Mouse (Mus musculus) embryonic facial prominence, embryonic 13.5 days (tissue): ENCODE measurements around the gene Dedd. TPM values are rescaled to one million over a fixed set of nuclear protein-coding genes. Genes with fewer than 3 reads are reported as not detected.

Experiments
- ATAC-seq: fragments of 200-750 bp; cut with Nextera tagmentation; 2 replicates; pipeline ENCODE4 v1.8.0; 2017; ENCODE audit warnings: low read depth; ENCODE audit not compliant: insufficient number of reproducible peaks, insufficient read depth, low FRiP score, low TSS enrichment
- H3K27ac ChIP-seq: fragments of 300-500 bp; sonication (generic); 2 replicates; pipeline ENCODE4 v1.5.1; 2015; ENCODE audit warnings: moderate library complexity, mild to moderate bottlenecking, inconsistent platforms
- H3K27me3 ChIP-seq: fragments of 300-500 bp; sonication (generic); 2 replicates; pipeline ENCODE4 v1.6.1; 2015; ENCODE audit warnings: mild to moderate bottlenecking, inconsistent platforms
- H3K36me3 ChIP-seq: fragments of 300-500 bp; sonication (generic); 2 replicates; pipeline ENCODE4 v1.6.1; 2015; ENCODE audit warnings: mild to moderate bottlenecking, inconsistent platforms
- H3K4me1 ChIP-seq: fragments of 300-500 bp; sonication (generic); 2 replicates; pipeline ENCODE4 v1.6.1; 2015; ENCODE audit warnings: inconsistent platforms
- H3K4me2 ChIP-seq: fragments of 300-500 bp; sonication (generic); 2 replicates; pipeline ENCODE4 v1.6.1; 2015; ENCODE audit warnings: moderate library complexity, mild to moderate bottlenecking, inconsistent platforms
- H3K4me3 ChIP-seq: fragments of 300-500 bp; sonication (generic); 2 replicates; pipeline ENCODE4 v1.5.1; 2015; ENCODE audit warnings: mild to moderate bottlenecking, inconsistent platforms
- H3K9ac ChIP-seq: fragments of 300-500 bp; sonication (generic); 2 replicates; pipeline ENCODE4 v1.6.1; 2015; ENCODE audit warnings: mild to moderate bottlenecking, inconsistent platforms
- H3K9me3 ChIP-seq: fragments of 300-500 bp; sonication (generic); 2 replicates; pipeline ENCODE4 v1.6.1; 2016; ENCODE audit warnings: inconsistent platforms
- WGBS: fragments of 180-500 bp; shearing (Covaris S2); methylation state at CpG from one replicate; pipeline ENCODE4 v1.1.7; 2015; ENCODE audit warnings: mixed read lengths; 5-methylcytosine and 5-hydroxymethylcytosine counted together
- polyA plus RNA-seq: library from polyadenylated mRNA; unstranded; fragments of >200 nt; fragmentation: Nextera tagmentation; extraction: Ambion mirVana; gene quantifications from 2 replicates; pipeline ENCODE4 v1.2.1, GENCODE M21; 2015

Dedd gene
- 58.4 and 59.6 TPM in 2 replicates for polyA plus RNA-seq

DNA sequence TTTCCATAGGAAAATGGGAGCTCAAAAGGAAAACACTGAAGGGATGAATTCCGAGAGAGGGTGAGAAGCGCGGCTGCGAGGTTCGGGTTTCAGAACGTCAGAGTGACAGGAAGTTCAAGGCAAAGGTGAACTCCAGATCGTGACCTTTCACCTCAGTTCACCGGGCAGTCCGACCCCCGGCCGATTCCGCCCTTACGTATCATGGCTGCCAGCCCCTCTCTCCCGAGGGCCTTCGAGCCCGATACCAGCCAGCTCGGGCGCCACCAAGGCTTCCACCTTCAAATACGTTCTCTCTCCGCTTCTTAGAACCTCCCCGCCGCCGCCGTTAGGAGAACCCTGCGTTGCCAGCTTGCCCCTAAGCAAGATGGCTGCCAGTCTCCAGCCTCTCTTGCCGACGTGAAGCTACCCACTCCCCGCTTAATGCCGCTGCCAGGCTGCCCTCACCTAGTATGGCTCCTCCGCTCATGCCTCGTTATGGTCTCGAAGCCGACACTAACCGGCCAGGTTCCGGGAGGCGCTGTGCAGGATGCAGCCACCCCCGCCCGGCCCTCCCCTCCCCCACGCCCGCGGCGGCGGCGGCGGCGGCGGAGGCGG lies at the start of gene Dedd:
Dedd (plus strand) TSS at position 307 of the 594 bp plus-strand sequence.
- ATAC-seq: peak; percentile 93
- no peaks in the 10 kb centered on the region for H3K9me3 ChIP-seq
- H3K4me2 ChIP-seq: peak within 1 kb of the TSS; percentile 88
- no peaks in the 10 kb centered on the region for H3K27me3 ChIP-seq
- peak within 1 kb of the TSS; percentile 82 for H3K4me3 ChIP-seq
- peak within 1 kb of the TSS; percentile 99 for H3K27ac ChIP-seq
- peak within 1 kb of the TSS; percentile 96 for H3K9ac ChIP-seq
- under 1% methylated on average over 45 of the region's 48 CpGs for WGBS
- H3K36me3 ChIP-seq: 0 out of 2 replicates have a peak, but pooled peaks cover 2% of the 10 kb centered on the region
- H3K4me1 ChIP-seq: peaks cover 27% of the 10 kb centered on the region

GRCm38 (mm10) chr1:171279721-171280120 lies 49.2 kb upstream of the Dedd start:
- Histone ChIP-seq H3K36me3 (peaks cover 64% of the 10 kb centered on the region), H3K27ac (no peak overlapping the region), H3K9me3 (no peaks in the 10 kb centered on the region), H3K9ac (peak overlapping the region; percentile 89), H3K4me1 (peaks cover 18% of the 10 kb centered on the region), H3K27me3 (no peaks in the 10 kb centered on the region), H3K4me2 (peak overlapping the region; percentile 92), H3K4me3 (peak overlapping the region; percentile 68)
- no peak for ATAC-seq
- 63% methylated on average over 5 of the region's 5 CpGs for WGBS

GRCm38 (mm10) chr1:171280250-171280915 lies 48.6 kb upstream of the Dedd start:
- Histone ChIP-seq H3K9ac (peak overlapping the region; percentile 89), H3K4me1 (peaks cover 19% of the 10 kb centered on the region), H3K4me3 (peak overlapping the region; percentile 68), H3K36me3 (peaks cover 64% of the 10 kb centered on the region), H3K4me2 (peak overlapping the region; percentile 92), H3K27me3 (no peaks in the 10 kb centered on the region), H3K9me3 (no peaks in the 10 kb centered on the region), H3K27ac (peak overlapping the region; percentile 23; the same call in 1 of the 2 replicates)
- ATAC-seq: no peak; the same call in 1 of the 2 replicates
- WGBS: under 1% methylated on average over 25 of the region's 25 CpGs

- H3K36me3 ChIP-seq: peaks cover 64% of the 10 kb centered on the region
- no peaks in the 10 kb centered on the region for H3K9me3 ChIP-seq
- peak within 1 kb of the TSS; percentile 92 for H3K4me2 ChIP-seq
- H3K4me1 ChIP-seq: peaks cover 25% of the 10 kb centered on the region
- peak within 1 kb of the TSS; percentile 89 for H3K9ac ChIP-seq
- H3K4me3 ChIP-seq: peak within 1 kb of the TSS; percentile 68
- WGBS: under 1% methylated on average over 26 of the region's 26 CpGs
- H3K27ac ChIP-seq: peak within 1 kb of the TSS; percentile 86
- ATAC-seq: peak; percentile 97
- H3K27me3 ChIP-seq: no peaks in the 10 kb centered on the region
Measured at GRCm38 (mm10) chr1:171280916-171281527, 47.9 kb upstream of the Dedd start, which contains the start of gene Ppox. Gene Ppox, minus strand, starts transcription at chr1:171281186.

DNA sequence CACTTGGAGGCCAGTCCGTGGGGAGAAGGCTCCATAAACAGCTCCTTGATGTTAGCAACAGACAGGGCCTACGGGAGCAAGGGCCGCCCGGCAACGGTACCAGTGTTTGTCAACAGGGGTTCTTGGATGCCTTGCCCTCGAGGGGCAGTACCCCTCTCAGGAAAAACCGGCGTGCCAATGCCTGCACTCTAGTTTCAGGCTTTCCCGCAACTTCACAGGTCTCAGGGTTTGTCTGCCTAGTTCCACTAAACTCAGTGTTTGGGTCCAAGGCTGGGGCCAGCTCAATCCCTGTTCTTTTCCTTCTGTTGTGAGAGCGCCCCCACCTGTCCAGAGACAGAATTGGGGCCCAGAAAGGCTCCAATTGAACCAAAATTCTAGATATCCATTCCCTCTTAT lies 47.4 kb upstream of the Dedd start:
- Histone ChIP-seq H3K4me3 (peak overlapping the region; percentile 68), H3K4me1 (peaks cover 30% of the 10 kb centered on the region), H3K9me3 (no peaks in the 10 kb centered on the region), H3K4me2 (peak overlapping the region; percentile 92), H3K36me3 (peaks cover 64% of the 10 kb centered on the region), H3K9ac (peak overlapping the region; percentile 78), H3K27me3 (no peaks in the 10 kb centered on the region), H3K27ac (peak overlapping the region; percentile 86)
- WGBS: under 1% methylated on average over 10 of the region's 10 CpGs
- peak; percentile 20 for ATAC-seq

DNA sequence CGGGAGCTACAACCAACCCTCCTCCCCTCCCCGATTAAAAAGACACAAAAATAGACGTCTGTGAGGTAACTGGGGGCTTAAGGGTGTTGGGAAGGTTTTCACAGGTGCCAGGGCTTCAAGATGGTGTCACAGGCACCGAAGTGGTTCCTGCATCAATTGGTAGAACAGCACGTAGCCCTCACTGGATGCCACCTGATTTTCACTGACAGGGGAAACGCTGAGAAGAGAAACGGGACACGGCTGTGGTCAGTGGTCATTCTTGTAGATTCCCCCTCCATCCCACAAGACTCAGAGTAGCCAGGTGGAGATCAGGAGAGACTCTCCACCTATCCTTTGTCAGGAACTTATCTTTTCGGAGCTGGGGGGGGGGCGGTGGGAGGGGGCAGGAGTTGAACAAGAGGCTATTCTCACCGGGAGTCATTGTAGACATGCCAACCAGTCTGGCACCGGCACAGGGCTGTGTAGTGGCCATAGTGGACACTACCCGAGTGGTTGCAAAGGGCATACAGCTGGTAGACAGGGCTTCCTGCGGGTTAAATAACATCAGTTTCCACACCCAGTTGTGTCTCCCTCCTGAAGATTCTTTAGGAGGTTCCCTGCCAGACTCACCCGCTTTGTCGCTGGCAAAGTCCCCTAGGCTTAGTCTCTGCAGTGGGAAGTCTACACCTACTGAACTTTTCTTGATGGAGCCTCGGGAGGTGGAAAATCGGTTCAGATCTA lies 46.7 kb upstream of the Dedd start:
- H3K4me2 ChIP-seq: peak overlapping the region; percentile 92
- peak overlapping the region; percentile 24; the same call in 1 of the 2 replicates for H3K27ac ChIP-seq
- H3K27me3 ChIP-seq: no peaks in the 10 kb centered on the region
- no peak for ATAC-seq
- WGBS: 79% methylated on average over 18 of the region's 18 CpGs
- H3K4me3 ChIP-seq: no peak overlapping the region
- no peaks in the 10 kb centered on the region for H3K9me3 ChIP-seq
- peaks cover 38% of the 10 kb centered on the region for H3K4me1 ChIP-seq
- peak overlapping the region; percentile 78 for H3K9ac ChIP-seq
- H3K36me3 ChIP-seq: peaks cover 59% of the 10 kb centered on the region

GRCm38 (mm10) chr1:171283188-171284160 lies 45.5 kb upstream of the Dedd start:
- Histone ChIP-seq H3K27ac (no peak overlapping the region), H3K4me1 (peaks cover 44% of the 10 kb centered on the region), H3K4me3 (no peak overlapping the region), H3K36me3 (peaks cover 49% of the 10 kb centered on the region), H3K27me3 (no peaks in the 10 kb centered on the region), H3K9me3 (no peaks in the 10 kb centered on the region), H3K4me2 (no peak overlapping the region), H3K9ac (no peak overlapping the region)
- 90% methylated on average over 18 of the region's 18 CpGs for WGBS
- no peak for ATAC-seq

DNA sequence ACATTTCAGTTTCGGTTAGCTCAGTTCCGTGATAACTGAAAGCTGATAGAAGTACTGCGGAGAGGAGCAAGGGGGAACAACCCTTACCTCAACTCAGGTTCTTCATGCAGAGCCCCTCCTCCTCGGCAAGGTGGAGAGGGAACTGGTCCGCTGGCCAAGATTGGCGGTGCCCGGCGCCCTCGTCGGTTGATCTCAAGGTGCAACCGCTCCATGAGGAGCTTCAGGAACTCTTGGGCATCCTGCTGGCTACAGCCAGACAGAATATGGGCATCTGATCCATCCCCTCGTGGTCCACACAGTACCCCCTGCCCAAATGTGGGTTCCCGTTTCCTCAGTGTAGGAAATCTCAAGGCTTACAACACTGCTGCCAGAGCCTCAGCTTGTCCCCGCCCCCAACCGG lies 44.5 kb upstream of the Dedd start:
- Histone ChIP-seq H3K4me2 (no peak overlapping the region), H3K4me1 (peaks cover 46% of the 10 kb centered on the region), H3K4me3 (no peak overlapping the region), H3K9me3 (no peaks in the 10 kb centered on the region), H3K27ac (no peak overlapping the region), H3K9ac (0 out of 2 replicates have a peak overlapping the region, but pooled peaks have one; percentile 36), H3K27me3 (no peaks in the 10 kb centered on the region), H3K36me3 (peaks cover 59% of the 10 kb centered on the region)
- WGBS: 89% methylated on average over 15 of the region's 15 CpGs
- no peak for ATAC-seq

DNA sequence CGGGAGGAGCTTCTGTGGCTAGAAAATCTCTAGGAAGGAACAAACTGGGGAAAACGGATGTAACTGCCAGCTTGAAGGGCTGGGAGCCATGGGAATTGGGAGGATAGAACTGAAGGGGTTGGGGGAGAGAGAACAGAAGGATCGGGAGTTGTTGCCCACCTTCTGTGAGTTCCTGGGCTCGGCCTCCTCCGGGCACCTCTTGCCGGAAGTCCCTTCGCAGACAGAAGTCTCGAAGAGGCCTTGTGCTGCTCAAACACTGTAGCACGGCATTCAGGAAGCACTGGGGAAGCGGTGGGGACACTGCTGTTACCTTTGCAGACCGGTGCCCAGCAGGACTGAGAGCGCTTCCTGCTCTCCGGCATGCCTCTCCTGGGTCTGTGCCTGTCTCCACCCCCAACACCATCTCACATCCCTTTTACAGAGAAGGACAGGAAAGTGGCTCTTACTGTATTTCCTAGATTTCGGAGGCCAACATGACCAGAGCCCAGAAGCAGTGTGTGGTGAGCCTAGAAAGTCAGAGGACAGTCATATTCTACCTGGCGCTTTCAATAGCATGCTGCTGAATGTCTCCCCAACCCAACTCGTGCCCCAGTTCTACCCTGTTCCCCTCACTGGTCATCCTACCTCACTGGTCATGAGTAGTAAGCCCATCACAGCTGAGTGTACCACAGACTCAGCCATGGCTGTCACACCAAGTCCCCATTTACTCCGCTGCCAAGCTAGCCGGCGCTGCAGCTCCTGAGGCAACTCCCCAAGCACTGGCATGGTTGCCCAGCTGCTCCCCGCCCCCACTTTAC lies 43.7 kb upstream of the Dedd start:
- Histone ChIP-seq H3K27me3 (no peaks in the 10 kb centered on the region), H3K27ac (no peak overlapping the region), H3K4me3 (no peak overlapping the region), H3K9ac (peak overlapping the region; percentile 36; the same call in 1 of the 2 replicates), H3K9me3 (no peaks in the 10 kb centered on the region), H3K36me3 (peaks cover 65% of the 10 kb centered on the region), H3K4me1 (peaks cover 38% of the 10 kb centered on the region), H3K4me2 (no peak overlapping the region)
- WGBS: 87% methylated on average over 20 of the region's 20 CpGs
- ATAC-seq: no peak

GRCm38 (mm10) chr1:171286517-171286916 lies 42.4 kb upstream of the Dedd start:
- WGBS: 91% methylated on average over 19 of the region's 19 CpGs
- Histone ChIP-seq H3K36me3 (peaks cover 65% of the 10 kb centered on the region), H3K27me3 (no peaks in the 10 kb centered on the region), H3K4me3 (peak overlapping the region; percentile 93), H3K9ac (peak overlapping the region; percentile 97; the same call in 1 of the 2 replicates), H3K27ac (0 out of 2 replicates have a peak overlapping the region, but pooled peaks have one; percentile 16), H3K9me3 (no peaks in the 10 kb centered on the region), H3K4me1 (peaks cover 38% of the 10 kb centered on the region), H3K4me2 (peak overlapping the region; percentile 74)
- no peak; the same call in 1 of the 2 replicates for ATAC-seq
